Mouse (Mus musculus) testis, adult 2 months (tissue): ENCODE results near the gene Rtf2. TPM values are rescaled to one million over a fixed set of nuclear protein-coding genes. Genes with fewer than 3 reads are reported as not detected.

ENCODE experiments used
- H3K27ac ChIP-seq: fragments of 200-500 bp; 2 replicates; pipeline ENCODE4 v1.5.1; 2012; ENCODE audit warnings: low read depth, low read length; ENCODE audit not compliant: control insufficient read depth, insufficient read depth
- H3K27me3 ChIP-seq: fragments of 200-500 bp; 2 replicates; pipeline ENCODE4 v1.6.1; 2012; ENCODE audit warnings: mild to moderate bottlenecking, low read length, moderate library complexity; ENCODE audit not compliant: control insufficient read depth, insufficient read depth
- H3K36me3 ChIP-seq: fragments of 200-500 bp; 2 replicates; pipeline ENCODE4 v1.6.1; 2012; ENCODE audit warnings: mild to moderate bottlenecking, low read length; ENCODE audit not compliant: control insufficient read depth, insufficient read depth
- H3K4me1 ChIP-seq: fragments of 200-500 bp; 2 replicates; pipeline ENCODE4 v1.6.1; 2012; ENCODE audit warnings: low read length; ENCODE audit not compliant: control insufficient read depth, insufficient read depth
- H3K4me3 ChIP-seq: fragments of 200-500 bp; 2 replicates; pipeline ENCODE4 v1.5.1; 2012; ENCODE audit warnings: low read depth, mild to moderate bottlenecking, low read length, moderate library complexity, mixed read lengths; ENCODE audit not compliant: control insufficient read depth
- CTCF ChIP-seq: fragments of 200-500 bp; IDR thresholded peaks from 2 replicates; pipeline ENCODE4 v1.5.1; 2012; ENCODE audit warnings: low read depth, mild to moderate bottlenecking, inconsistent platforms, low read length, moderate library complexity; ENCODE audit not compliant: control insufficient read depth, insufficient read depth, insufficient replicate concordance
- POLR2A ChIP-seq: fragments of 200-500 bp; IDR thresholded peaks from 2 replicates; pipeline ENCODE4 v1.6.1; 2012; ENCODE audit warnings: low read depth, mild to moderate bottlenecking, inconsistent platforms, low read length, moderate library complexity; ENCODE audit not compliant: control insufficient read depth
- polyA plus RNA-seq: library from polyadenylated mRNA; depleted of rRNA; stranded (reverse); fragments of >200 nt; gene quantifications from 2 replicates; pipeline ENCODE4 v1.2.3, GENCODE M21; 2012

Rtf2 gene
- polyA plus RNA-seq, 1 experiment, result 21.9 TPM

DNA sequence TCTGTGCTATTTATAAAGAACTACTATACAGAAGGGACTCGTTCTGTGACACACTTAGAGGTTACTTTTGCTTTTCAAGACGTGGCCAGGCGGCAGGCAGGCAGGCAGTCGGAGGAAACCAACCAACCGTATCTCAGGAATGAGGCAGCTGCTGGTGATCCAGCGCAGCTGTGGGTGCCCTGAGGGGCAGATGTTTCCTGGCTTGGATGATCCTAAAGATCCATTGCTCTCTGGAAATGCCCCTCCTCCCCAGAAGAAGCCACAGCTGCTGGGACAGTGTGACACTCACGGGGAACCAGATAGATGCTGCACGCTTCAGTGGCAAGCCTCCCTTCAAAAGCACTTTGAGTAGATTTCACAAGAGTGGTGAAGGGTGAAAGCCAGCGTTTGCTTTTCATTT lies 27.9 kb upstream of the Rtf2 start:
- Histone ChIP-seq H3K36me3 (no peaks in the 10 kb centered on the region), H3K27me3 (no peaks in the 10 kb centered on the region), H3K4me3 (no peak overlapping the region), H3K4me1 (no peaks in the 10 kb centered on the region; the same call in 1 of the 2 replicates), H3K27ac (no peak overlapping the region)
- TF ChIP-seq CTCF (no peak), POLR2A (no peak)

DNA sequence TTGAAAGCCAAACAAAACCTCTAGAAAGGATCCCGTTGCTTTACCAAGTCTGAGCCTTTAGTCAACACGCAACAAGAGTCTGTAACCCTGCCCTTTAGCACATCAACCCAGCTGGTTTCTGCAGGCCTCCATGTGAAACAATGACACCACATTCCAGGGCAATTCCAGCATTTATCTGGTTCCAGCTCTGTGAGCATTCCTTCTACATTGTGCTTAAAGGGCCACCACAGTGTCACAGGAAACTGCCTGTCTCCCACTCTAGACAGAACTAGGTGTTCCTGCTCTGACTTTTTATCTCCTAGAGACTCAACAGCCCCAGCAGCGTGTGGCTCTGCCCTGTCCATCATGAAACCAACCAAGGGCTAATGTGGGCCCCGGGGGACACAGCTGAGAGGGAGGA lies 27.1 kb upstream of the Rtf2 start:
- Histone ChIP-seq H3K27me3 (no peaks in the 10 kb centered on the region), H3K4me1 (no peaks in the 10 kb centered on the region; the same call in 1 of the 2 replicates), H3K27ac (no peak overlapping the region), H3K36me3 (no peaks in the 10 kb centered on the region), H3K4me3 (no peak overlapping the region)
- TF ChIP-seq POLR2A (no peak), CTCF (no peak)

DNA sequence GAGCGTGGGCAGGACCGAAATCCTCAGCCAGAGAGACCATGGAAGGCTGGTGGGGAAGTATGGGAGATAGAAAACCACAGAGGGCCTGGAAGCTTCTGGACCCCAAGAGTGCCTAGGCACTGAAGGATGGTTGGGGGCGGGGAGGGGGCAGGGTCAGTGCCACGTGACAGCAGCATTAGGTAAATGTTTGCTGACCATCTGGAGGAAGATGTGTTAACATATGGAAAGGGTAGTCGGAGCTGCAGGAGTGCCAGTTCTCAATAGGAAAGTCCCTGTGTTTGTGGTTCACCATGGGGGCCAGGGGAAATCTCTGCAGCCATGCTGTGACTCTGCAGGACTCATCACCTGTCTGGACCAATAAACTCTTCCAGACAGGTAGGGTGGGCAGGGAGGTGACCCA lies 26.5 kb upstream of the Rtf2 start:
- H3K27me3 ChIP-seq, result no peaks in the 10 kb centered on the region
- H3K36me3 ChIP-seq, result no peaks in the 10 kb centered on the region
- TF ChIP-seq POLR2A, result no peak
- no peak for TF ChIP-seq CTCF
- H3K4me3 ChIP-seq, result no peak overlapping the region
- H3K27ac ChIP-seq, result no peak overlapping the region
- H3K4me1 ChIP-seq, result no peaks in the 10 kb centered on the region; the same call in 1 of the 2 replicates

DNA sequence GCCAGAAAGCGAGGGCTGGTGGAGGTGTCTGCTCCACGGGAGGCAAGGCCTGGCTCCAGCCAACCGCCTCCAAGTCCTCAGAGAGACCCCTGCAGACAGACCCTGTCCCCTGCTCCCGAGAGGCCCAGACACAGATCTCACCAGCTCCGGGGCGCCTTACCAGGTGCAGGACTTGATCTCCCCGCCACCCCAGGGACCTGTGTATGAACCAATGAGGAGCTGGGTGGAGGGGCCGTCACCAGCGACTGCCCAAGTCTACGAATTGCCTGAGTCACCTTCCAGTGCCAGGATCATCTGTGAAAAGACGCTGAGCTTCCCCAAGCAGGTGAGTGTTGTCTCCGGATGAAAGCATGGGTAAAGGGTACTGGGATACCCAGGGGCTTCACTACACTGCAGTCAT lies 24.1 kb upstream of the Rtf2 start:
- no peak overlapping the region for H3K4me3 ChIP-seq
- H3K27ac ChIP-seq, result no peak overlapping the region
- no peaks in the 10 kb centered on the region for H3K27me3 ChIP-seq
- TF ChIP-seq POLR2A, result no peak
- H3K36me3 ChIP-seq, result no peaks in the 10 kb centered on the region
- no peaks in the 10 kb centered on the region; the same call in 1 of the 2 replicates for H3K4me1 ChIP-seq

DNA sequence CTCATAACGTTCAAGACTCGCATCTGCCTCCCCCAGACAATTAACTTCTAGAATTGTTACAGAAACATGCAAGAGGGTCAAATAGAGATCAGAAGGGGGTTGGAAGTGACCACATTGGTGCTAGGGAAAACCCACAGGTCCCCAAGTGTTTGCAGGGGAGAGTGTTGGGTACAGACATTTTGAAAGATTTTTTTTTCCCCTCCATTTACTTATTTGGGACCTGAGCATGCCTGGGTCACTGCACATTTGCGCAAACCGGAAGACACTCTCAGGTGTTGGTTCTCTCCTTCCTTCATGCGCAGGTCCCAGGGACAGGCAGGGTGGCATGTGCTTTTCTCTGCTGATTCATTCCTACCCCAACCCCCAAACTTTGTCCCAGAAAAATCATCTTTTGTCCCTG lies 23.5 kb upstream of the Rtf2 start:
- Histone ChIP-seq H3K27me3 (no peaks in the 10 kb centered on the region), H3K36me3 (no peaks in the 10 kb centered on the region), H3K27ac (no peak overlapping the region), H3K4me3 (no peak overlapping the region), H3K4me1 (no peaks in the 10 kb centered on the region; the same call in 1 of the 2 replicates)
- TF ChIP-seq POLR2A (no peak), CTCF (no peak)

DNA sequence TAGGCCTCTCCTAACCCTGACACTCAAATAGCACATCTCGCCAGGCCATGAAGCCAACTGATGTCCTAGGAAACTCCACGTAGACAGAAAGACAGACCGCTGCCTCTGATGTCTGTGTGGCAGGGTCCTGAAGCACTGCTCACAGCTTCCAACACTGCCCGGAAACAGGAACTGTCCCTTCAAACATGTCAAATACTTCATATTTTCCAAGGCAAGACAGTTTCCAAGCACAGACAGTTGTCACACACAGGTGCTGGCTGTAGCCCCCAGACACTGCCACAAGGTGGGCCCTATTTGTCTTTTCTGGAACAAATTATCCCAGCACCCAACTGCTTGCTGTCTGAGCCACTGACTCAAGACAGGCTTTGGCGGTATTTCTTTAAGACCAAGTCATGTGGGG lies 22.1 kb upstream of the Rtf2 start:
- Histone ChIP-seq H3K27ac (no peak overlapping the region), H3K4me3 (no peak overlapping the region), H3K27me3 (no peaks in the 10 kb centered on the region), H3K36me3 (no peaks in the 10 kb centered on the region), H3K4me1 (no peaks in the 10 kb centered on the region; the same call in 1 of the 2 replicates)
- no peak for TF ChIP-seq POLR2A
- no peak for TF ChIP-seq CTCF

DNA sequence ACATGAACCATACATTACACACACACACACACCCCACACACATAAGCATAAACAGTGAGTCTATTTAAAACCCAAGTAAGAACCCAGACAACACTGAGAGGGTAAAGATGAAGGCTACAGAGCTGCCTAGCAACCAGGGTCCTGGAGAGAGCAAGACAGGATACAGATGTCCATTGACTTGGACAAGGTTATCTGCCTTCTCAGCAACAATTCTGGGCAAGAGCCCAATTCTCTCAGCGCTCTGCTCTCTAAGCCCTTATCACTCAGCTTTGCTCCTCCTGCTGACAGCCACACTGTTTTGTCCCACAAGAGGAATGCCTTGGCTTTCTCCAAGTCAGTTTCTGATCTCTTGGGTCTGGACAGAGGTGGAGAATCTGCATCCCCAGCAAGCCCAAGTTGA lies 9.7 kb upstream of the Rtf2 start:
- no peaks in the 10 kb centered on the region for H3K27me3 ChIP-seq
- no peaks in the 10 kb centered on the region for H3K36me3 ChIP-seq
- no peaks in the 10 kb centered on the region for H3K4me1 ChIP-seq
- no peak overlapping the region for H3K4me3 ChIP-seq
- TF ChIP-seq CTCF, result no peak
- no peak for TF ChIP-seq POLR2A
- H3K27ac ChIP-seq, result no peak overlapping the region

DNA sequence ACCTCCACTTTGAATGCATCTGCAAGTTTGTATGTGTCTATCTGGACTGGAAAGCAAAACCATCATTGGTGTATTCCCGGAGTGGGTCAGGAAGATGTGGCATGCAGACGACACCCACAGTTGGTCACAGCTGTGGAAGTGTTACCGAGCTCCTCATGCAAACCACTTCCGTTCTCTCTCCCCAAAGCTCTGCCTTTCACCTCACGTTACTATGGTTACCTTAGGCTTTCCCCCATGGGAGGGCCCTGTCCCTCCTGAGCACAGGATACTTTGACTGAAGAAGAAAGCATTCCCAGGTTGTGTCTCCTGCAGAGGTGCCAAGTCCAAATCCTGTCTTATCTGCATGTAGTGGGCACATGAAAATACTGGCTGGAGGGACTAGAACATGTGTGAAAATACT lies 6.6 kb upstream of the Rtf2 start:
- TF ChIP-seq POLR2A (no peak), CTCF (no peak)
- Histone ChIP-seq H3K4me3 (no peak overlapping the region), H3K36me3 (no peaks in the 10 kb centered on the region), H3K4me1 (no peaks in the 10 kb centered on the region), H3K27me3 (no peaks in the 10 kb centered on the region), H3K27ac (no peak overlapping the region)
